Mouse (Mus musculus) C2C12 (cell line): Measurements from ENCODE around the gene Siglec1. TPM values are rescaled to one million over a fixed set of nuclear protein-coding genes. Genes with fewer than 3 reads are reported as not detected.
"Not testable (repeated sequence)": the region's sequence is repeated elsewhere in the genome, so short reads cannot be mapped to it uniquely, and the experiment has no call there.

Experiments used
- H3K27me3 ChIP-seq: one replicate; pipeline ENCODE4 v1.6.1; 2011; ENCODE audit not compliant: control insufficient read depth, insufficient read depth, insufficient read length
- H3K36me3 ChIP-seq: one replicate; pipeline ENCODE4 v1.6.1; 2011; ENCODE audit not compliant: control insufficient read depth, insufficient read depth
- H3K4me3 ChIP-seq: one replicate; pipeline ENCODE4 v1.5.1; 2011; ENCODE audit warnings: mild to moderate bottlenecking, control low read depth; ENCODE audit not compliant: poor library complexity, insufficient read depth, severe bottlenecking
- H3K79me2 ChIP-seq: one replicate; pipeline ENCODE4 v1.6.1; 2011; ENCODE audit not compliant: control insufficient read depth, insufficient read depth
- H3K79me3 ChIP-seq: one replicate; pipeline ENCODE4 v1.6.1; 2011; ENCODE audit warnings: low read depth, control low read depth
- H3ac ChIP-seq: one replicate; pipeline ENCODE3; 2011; ENCODE audit warnings: low read depth; ENCODE audit not compliant: control insufficient read depth, insufficient read length
- CEBPB ChIP-seq: IDR thresholded peaks from one replicate; pipeline ENCODE4 v1.6.1; 2011; ENCODE audit warnings: low read depth, mild to moderate bottlenecking, control low read depth, moderate library complexity
- CTCF ChIP-seq: IDR thresholded peaks from one replicate; pipeline ENCODE4 v1.5.1; 2011; ENCODE audit not compliant: control insufficient read depth, insufficient read depth, insufficient read length
- FOSL1 ChIP-seq: IDR thresholded peaks from one replicate; pipeline ENCODE4 v1.8.0; 2011; ENCODE audit warnings: mild to moderate bottlenecking, low read length; ENCODE audit not compliant: poor library complexity, insufficient read depth, severe bottlenecking
- MAX ChIP-seq: IDR thresholded peaks from one replicate; pipeline ENCODE4 v1.6.1; 2011; ENCODE audit warnings: mild to moderate bottlenecking, control low read depth
- MYOD1 ChIP-seq: IDR thresholded peaks from one replicate; pipeline ENCODE4 v1.6.1; 2011; ENCODE audit warnings: low read depth; ENCODE audit not compliant: control insufficient read depth, insufficient read length
- MYOG ChIP-seq: IDR thresholded peaks from one replicate; pipeline ENCODE4 v1.6.1; 2011; ENCODE audit not compliant: control insufficient read depth, insufficient read length; ENCODE audit errors: extremely low read depth
- USF1 ChIP-seq: IDR thresholded peaks from one replicate; pipeline ENCODE4 v1.6.1; 2011; ENCODE audit warnings: low read depth, mild to moderate bottlenecking, control low read depth, moderate library complexity
- polyA plus RNA-seq: library from polyadenylated mRNA; unstranded; fragments of >200 nt; fragmentation: generic; extraction: Trizol; gene quantifications from one replicate; pipeline ENCODE4 v1.2.1, GENCODE M21; 2012; ENCODE audit warnings: missing spikeins

Gene Siglec1
- polyA plus RNA-seq, 1 experiment: 0.01 TPM

DNA sequence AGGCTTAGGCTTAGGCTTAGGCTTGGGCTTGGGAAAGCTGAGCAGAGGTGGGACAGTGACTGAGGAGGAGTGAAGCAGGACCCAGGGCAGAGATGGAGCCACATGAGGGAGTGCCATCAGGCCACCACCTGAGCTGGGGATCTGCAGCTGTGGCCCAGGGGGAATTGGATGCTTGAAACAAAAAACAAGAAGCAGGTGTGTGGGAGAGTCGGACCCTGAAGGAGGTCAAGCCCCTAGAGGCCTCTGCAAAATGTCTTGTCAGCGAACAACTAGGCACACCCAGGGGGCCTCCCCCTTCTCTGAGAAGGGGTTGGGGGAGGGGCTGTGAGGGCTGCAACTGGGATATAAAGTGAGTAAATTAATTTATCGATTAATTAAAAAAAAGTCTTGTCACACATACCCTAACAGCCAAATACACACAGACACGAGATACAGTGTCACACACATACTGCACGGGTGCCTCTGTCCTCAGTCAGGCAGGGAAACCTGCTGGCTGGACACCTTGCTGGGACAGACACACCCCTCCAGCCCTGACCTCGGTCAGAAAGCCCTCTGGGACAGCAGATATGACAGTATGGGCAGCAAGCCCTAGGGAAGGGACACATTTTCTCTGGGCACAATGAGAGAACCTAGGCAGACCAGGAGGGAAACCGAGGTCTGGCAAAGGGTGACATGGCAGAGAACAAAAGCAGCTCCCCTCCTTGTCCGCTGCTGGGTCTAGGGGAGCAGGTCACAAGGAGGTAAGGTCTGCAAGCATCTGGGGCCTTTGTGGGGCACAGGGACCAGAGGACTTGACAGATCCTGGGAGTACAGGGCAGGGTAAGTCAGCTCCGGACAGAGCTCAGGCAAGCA lies 39.6 kb upstream of the Siglec1 start:
- H3ac ChIP-seq: no peak overlapping the region
- no peaks in the 10 kb centered on the region for H3K27me3 ChIP-seq
- H3K36me3 ChIP-seq: no peaks in the 10 kb centered on the region
- H3K4me3 ChIP-seq: no peak overlapping the region
- H3K79me3 ChIP-seq: no peaks in the 10 kb centered on the region
- no peak for TF ChIP-seq MYOD1
- TF ChIP-seq CEBPB: no peak
- no peak for TF ChIP-seq FOSL1
- TF ChIP-seq MAX: no peak
- TF ChIP-seq CTCF: no peak
- TF ChIP-seq USF1: no peak
- no peak for TF ChIP-seq MYOG
- no peaks in the 10 kb centered on the region for H3K79me2 ChIP-seq

DNA sequence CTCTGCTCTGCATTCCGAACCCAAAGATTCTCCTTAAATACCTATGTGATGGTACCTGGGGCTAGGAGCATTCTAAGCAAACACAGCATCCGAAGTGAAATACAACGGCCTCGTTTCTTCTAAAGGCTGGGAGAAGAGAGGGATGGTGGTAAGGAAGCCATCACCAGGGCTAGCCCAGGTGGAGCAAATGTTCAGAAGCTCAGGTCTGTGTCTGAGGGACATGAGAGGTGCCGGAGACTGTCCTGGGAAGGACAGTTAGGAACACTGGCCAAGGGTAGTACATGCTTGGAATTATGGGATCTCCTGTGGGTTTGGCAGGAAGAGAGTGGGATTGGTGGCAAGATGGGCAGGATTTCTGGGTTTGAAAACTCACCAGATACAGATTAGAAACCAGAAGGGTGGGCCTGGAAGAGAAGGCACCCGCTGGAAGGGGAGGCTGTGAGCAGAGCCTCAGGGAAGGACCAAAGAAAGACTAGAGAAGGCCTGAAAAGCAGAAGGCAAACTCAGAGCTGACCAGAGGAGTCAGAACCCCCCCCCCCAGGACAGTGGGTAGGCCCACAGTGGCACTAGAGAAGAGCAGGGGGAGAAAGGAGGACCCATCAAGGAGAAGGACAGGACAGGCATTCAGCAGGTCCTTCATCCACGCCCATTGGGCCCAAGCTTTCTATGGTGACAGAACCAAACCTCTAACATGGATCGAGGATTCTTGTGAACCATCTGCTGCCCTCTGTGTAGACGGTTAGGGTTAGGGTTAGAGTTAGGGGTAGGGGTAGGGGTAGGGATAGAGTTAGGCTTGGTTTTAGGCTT lies 38.8 kb upstream of the Siglec1 start:
- no peak overlapping the region for H3ac ChIP-seq
- no peak for TF ChIP-seq MAX
- TF ChIP-seq USF1: no peak
- no peak for TF ChIP-seq CEBPB
- TF ChIP-seq MYOG: no peak
- no peak for TF ChIP-seq FOSL1
- no peak for TF ChIP-seq MYOD1
- TF ChIP-seq CTCF: no peak
- H3K79me2 ChIP-seq: no peaks in the 10 kb centered on the region
- no peaks in the 10 kb centered on the region for H3K27me3 ChIP-seq
- no peaks in the 10 kb centered on the region for H3K36me3 ChIP-seq
- no peaks in the 10 kb centered on the region for H3K79me3 ChIP-seq
- H3K4me3 ChIP-seq: no peak overlapping the region

DNA sequence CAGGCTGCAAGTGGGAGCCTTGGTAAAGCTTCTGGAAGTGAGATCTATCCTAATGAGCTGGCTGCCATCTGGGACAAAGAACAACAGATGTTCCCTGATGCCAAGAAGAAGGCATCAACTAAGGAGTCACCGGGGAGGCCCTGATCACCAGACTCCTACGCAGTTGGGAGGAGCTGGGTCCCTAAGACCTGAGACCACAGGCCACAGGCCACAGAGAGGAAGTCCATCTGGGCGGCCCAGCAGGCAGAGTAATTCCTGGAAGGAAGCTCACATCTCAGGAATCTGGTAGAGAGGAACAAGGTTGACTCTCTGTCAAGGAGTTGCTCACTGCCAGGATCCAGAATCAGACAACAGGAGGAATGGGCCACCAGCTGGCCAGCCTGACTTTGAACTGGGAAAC lies 37.6 kb upstream of the Siglec1 start:
- no peaks in the 10 kb centered on the region for H3K36me3 ChIP-seq
- TF ChIP-seq MYOD1: peak; percentile 42
- no peak for TF ChIP-seq USF1
- no peaks in the 10 kb centered on the region for H3K79me3 ChIP-seq
- no peak overlapping the region for H3ac ChIP-seq
- H3K4me3 ChIP-seq: no peak overlapping the region
- H3K27me3 ChIP-seq: no peaks in the 10 kb centered on the region
- H3K79me2 ChIP-seq: no peaks in the 10 kb centered on the region

DNA sequence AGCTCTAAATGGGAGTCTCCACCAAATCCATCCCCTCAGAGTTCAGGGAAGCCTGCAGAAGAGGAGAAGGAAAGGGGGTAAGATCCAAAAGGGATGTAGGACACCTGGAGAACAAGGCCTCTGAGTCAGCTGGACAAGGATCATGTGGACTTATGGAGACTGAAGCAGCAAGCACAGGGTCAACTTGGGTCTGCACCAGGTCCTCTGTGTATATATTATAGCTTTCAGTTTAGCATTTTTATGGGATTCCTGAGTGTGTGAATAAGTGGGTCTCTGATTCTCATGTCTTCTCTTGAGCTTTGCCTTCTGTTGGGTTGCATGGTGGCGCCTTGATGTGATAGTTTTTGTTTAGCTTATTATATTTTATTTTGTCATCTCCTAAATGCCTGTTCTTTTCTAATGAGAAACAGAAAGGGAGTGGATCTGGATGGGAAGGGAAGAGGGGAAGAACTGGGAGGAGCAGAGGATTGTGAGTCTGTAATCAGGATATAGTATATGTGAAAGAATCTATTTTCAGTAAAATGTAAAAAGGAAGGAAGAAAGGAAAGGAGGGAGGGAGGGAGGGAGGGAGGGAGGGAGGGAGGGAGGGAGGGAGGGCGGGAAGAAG lies 32.5 kb upstream of the Siglec1 start:
- no peak for TF ChIP-seq MYOG
- TF ChIP-seq USF1: no peak
- no peak for TF ChIP-seq CTCF
- H3K36me3 ChIP-seq: no peaks in the 10 kb centered on the region
- H3K27me3 ChIP-seq: no peaks in the 10 kb centered on the region
- no peaks in the 10 kb centered on the region for H3K79me2 ChIP-seq
- H3K4me3 ChIP-seq: no peak overlapping the region
- no peaks in the 10 kb centered on the region for H3K79me3 ChIP-seq
- H3ac ChIP-seq: no peak overlapping the region

DNA sequence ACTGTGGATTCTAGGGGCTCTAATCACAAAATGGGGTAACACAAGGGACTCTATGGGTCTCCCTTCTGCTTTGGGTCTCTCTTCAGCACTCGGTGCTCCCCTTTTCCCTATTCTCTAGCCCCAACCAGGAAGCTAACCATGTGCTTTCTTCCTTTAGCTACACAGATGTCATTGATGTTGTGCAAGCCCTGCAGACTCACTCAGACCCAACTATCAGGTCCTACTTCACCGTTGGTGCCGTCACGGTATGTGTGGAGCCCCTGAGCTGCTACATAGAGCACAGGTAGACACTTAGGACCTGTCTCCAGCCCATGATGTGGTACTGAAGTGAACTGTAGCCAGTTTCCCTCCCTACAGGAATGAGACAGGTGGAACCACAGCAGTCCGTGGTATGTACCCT lies 19.4 kb upstream of the Siglec1 start:
- H3K36me3 ChIP-seq: no peaks in the 10 kb centered on the region
- no peak overlapping the region for H3ac ChIP-seq
- TF ChIP-seq FOSL1 (no peak), USF1 (no peak), MAX (no peak), CEBPB (no peak), MYOD1 (no peak), MYOG (no peak), CTCF (no peak)
- no peak overlapping the region for H3K4me3 ChIP-seq
- no peaks in the 10 kb centered on the region for H3K79me2 ChIP-seq
- H3K79me3 ChIP-seq: no peaks in the 10 kb centered on the region
- H3K27me3 ChIP-seq: no peaks in the 10 kb centered on the region

DNA sequence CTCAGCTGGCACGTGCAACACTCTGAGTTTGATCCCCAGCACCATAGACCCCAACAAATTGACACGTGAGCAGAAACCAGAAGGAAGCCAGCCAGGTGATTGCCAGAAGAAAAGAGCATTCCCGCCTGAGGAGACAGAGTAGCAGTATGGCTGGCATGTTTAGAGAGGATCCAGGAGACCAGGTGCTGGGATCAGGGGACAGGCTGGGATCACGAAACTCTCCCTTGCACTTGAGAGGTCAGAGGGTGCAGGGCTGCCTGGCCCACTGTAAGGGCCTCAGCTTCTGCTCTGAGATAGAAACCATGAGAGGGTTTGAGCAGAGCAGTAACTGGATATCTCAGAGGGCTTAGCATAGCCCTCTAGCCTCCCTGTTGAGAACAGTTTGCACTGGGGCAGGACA lies 18.5 kb upstream of the Siglec1 start:
- H3K36me3 ChIP-seq, H3ac ChIP-seq, H3K79me3 ChIP-seq, H3K4me3 ChIP-seq, H3K79me2 ChIP-seq, H3K27me3 ChIP-seq: not testable (repeated sequence)
